Mouse (Mus musculus) brain, adult 2 months (tissue): ENCODE data around the gene Iqch.

Experiments used
- DNase-seq: peaks from one replicate; pipeline ENCODE4 v3.0.0; 2011; ENCODE audit warnings: low read depth, low spot score

The Iqch gene

GRCm38 (mm10) chr9:63495786-63496185 is 106.5 kb downstream of the Iqch start:
- DNase-seq = no peak

- DNase-seq = peak; percentile 38
Observed at GRCm38 (mm10) chr9:63493746-63494145, 108.5 kb downstream of the Iqch start.

DNA sequence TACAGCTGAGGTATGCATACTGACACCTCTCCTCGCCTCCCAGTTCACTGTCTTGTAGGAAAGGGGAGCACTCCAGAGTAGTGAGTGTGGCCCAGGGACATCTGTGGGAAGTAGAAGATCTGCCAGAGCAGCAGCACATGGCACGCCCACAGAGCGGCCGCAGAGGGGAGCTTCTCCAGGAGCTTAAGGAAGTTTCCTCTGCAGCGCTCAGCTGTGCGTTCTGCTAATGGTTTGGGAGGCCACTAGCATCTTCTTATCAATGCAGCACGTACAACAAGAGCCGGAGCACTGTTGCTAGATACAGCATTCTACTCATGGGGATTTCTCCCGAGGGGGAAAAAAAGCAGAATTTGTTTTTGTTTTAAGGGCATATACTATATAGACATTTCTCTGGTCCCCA is 110.0 kb downstream of the Iqch start:
- peak; percentile 37 for DNase-seq

DNA sequence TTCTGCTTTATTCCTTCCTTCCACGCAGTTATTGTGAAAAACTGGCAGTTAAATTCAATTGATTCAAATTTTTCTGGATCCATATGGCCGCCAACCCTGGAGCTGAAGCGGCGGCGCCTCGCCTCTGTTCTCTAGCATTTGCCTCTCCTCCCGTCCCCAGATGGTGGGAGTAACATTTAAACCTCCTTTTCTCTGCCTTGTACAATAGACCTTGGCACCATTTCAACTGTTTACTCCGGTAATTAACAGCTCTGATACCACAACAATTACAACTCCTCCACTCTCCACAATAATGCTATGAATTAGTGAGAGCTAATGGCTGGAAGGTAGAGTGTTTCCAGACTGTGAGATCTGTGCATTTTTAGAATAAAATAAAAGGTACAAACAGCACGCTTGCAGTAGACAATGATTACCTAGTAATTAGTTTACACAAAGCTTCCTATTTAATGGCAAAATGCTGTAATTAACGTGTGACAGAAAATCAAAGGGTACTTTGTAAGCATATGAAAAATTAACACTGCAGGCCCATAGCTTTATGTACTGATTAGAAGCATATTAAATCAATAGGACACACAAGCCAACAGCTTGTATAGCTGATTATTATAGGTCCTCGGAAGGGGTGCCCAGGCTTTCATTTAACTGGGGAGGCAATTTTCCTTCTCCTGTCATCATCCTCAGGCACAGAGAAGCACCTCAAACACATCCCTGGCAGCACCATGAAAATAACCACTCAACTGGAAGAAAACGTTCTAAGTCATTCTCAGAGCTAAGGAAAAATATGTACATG is 111.6 kb downstream of the Iqch start:
- peak; percentile 45 for DNase-seq

GRCm38 (mm10) chr9:63489156-63489555 is 113.1 kb downstream of the Iqch start:
- DNase-seq = no peak

DNA sequence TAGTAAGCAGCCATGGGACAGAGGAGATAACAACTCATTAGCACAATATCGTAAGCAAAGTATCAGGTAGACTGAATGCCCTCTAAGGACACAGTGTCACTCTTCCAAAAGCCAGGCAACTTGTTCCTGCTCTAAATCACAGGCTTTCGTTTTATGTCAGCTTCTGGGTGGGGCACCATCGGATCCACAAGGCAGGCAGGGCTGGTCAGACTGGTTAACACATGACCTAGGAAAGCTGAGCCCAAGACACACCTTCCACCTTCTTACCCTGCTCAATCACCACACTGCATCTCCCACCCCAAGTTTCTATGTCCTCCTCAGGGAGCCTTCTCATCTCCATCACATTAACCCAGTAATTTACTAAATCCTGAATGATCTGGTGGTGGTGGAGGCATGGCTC is 136.7 kb downstream of the Iqch start:
- DNase-seq = no peak

DNA sequence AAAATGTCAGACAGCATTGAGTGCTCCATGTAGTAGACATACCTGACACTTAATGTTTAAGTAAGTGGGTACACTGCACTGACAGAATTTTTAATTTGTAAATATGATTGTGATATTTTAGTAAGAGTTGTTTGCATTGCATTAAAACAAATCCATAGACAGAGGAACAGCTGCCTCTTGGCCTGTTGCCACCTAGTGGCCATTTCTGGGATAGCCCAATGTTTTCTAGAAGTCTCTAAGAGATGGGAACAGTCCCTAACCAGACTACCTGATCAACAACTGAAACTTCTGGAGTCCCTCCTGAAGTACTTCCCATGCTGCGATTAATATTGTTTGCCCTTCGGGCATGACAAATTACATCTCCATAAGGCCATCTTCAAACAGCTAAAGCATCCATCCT is 140.0 kb downstream of the Iqch start:
- peak; percentile 88 for DNase-seq

DNA sequence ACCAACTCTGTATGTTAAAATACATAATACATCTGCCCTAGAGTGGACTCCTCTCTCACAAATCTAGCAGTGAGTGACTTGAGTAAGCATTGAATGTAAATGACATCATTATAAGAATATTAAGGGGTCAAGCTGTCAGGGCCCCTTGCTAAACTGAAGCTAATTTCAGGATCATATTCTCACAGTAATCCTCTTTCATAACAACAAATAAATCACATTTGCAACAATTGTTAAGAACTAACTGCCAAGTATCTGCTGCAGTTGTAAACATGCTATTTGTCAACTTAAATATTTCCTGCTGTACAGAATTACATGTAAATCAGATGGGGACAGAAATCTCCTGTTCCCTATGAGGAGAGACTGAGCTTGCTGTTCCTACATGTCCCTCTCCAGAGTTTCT is 145.9 kb downstream of the Iqch start:
- DNase-seq = no peak

DNA sequence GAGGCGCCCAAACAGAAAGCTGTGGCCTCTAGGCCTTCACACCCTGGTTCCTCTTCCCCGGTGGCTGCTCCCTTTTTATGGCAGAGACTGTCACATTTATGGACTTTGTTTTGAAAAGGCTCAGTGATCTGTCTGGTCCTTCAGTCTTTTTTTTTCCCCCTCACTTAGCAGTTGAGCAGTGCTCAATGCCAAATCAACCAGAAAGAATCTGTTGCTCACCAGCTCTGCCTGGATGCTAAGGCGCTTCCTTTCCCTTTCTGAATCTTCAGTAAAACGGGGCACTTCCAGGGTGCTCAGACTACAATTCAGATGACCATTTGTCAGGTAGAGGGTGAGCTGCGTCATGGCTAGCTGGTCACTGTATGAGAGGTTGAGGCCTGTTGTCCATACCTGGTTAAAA is 148.0 kb downstream of the Iqch start:
- no peak for DNase-seq

DNA sequence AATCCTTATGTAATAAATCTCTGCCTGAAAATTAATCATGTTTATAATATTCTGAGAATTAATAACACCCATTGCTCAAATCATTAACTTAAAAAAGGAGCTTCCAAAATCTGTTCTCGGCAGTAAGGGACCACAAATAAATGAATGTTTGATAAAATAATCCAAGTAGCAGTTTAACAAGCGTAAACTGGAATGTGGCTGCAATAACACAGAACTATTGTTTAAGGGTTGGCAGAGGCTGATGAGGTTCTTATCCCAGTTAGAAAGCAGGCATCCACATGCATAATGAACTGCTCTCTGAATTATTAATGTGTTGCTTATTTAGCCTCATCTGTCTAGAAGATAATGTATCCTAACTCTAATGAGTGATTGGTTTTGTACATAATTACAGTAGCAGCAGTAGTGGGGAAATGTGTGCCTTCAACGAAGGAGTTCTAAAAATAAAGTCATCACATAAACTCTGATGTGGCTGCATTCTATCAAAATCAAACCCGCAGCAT is 151.7 kb downstream of the Iqch start:
- DNase-seq = peak; percentile 7

DNA sequence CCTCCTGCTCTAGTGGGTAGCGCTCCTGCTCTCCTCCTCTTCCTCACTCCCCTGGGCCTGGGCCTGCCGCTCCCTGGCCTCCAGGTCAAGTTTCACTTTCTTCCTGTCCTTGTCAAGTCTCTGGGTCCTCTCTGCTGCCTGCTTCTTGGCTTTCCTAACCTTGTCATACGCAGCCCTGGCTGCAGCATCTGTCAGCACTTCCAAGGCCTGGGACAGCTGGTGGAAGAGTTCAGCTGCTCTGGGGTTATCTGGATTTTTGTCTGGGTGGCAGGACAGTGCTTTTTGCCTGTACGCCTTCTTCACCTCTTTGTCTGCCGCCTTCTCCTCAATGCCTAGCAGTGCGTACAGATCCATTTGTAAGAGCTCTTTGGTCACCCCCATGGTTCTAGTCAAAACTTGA is 158.6 kb downstream of the Iqch start:
- DNase-seq = no peak

GRCm38 (mm10) chr9:63430652-63431051 is 171.6 kb downstream of the Iqch start:
- DNase-seq = no peak

DNA sequence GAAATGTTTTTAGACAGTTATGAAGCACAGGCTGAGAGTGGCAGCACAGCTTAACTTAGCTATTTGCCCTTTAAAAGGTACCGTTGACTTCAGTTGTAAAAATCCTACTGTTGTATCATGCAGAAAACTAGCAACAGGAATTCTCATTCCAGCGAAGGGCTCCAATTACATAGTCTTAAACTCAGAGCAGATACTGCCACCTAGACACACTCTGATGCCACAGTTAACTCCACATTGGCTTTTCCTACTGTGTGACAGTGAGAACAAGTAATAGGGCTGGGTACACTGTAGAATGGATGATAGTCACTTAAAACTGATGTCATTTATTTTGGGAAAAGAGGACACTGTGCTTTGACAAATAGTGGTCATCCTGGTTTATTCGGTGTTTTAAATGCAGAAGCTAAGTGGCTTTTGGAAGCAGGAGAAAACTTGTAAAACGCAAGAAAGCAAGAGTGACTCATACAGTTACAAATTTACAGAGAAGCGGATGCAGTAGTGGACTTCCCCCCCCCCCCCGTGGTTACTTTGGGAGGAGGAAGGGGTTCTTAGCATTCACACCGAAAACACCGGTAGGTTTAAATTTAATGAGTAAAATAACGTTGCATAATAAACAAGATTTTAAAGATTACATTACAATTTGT is 181.1 kb downstream of the Iqch start:
- peak; percentile 67 for DNase-seq

GRCm38 (mm10) chr9:63420396-63420795 is 181.9 kb downstream of the Iqch start:
- DNase-seq = peak; percentile 74

GRCm38 (mm10) chr9:63400176-63400575 is 202.1 kb downstream of the Iqch start:
- DNase-seq = no peak

DNA sequence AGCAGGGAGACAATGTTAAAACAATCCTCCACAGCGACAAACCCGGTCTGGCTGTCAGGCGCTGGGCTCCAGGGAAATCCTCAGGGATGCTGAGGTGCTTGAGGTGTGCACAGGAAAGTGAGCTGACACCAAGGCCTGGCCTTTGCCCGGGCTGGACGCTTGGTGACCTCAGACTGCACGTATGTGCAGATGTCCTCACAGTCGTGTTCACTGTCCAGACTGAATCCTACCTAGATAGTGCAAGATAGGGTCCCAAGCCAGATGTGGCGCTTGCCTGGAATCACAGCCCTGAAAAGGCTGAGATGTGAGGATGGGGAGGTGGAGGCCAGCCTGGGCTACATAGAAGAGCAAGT is 202.9 kb downstream of the Iqch start:
- DNase-seq = no peak

GRCm38 (mm10) chr9:63398611-63399462 is 203.5 kb downstream of the Iqch start, which contains the start of gene 2300009A05Rik:
Gene 2300009A05Rik (minus strand): TSS chr9:63399246.
- peak; percentile 97 for DNase-seq

DNA sequence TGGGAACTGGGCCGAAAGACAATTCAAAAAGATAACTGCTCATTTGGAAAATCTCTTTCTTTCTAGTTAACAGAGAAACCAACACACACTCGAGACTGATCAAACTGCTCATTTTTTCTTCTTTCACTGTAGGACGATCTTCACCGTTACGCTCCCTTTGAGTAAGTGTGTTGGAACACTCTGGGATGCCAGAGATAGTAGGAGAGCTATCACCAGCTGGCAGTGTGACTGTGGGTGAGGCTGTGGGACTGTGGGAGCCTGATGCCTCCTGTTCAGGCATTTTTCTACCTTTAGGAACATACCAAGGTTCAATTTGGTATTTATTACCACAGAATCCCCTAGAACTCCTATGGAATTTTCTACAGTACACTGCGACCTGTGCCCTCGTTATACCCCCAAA is 206.7 kb downstream of the Iqch start:
- peak; percentile 76 for DNase-seq

DNA sequence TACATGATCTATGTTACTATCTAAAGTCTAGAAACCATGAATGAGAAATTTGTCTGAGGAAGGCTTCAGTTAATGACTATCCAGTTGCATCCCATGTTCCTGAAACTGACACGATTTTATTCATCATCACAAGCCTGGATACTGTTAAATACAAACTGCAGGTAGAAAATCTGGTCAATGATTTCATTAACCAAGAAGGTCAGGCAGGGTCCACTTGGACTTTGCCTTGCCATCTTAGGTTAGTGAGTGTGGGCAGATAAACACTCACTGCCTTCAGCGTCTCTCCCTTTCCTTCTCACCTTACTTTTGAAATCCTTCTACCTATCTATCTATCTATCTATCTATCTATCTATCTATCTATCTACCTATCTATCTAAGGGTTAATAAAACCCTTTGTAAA is 211.0 kb downstream of the Iqch start:
- no peak for DNase-seq

DNA sequence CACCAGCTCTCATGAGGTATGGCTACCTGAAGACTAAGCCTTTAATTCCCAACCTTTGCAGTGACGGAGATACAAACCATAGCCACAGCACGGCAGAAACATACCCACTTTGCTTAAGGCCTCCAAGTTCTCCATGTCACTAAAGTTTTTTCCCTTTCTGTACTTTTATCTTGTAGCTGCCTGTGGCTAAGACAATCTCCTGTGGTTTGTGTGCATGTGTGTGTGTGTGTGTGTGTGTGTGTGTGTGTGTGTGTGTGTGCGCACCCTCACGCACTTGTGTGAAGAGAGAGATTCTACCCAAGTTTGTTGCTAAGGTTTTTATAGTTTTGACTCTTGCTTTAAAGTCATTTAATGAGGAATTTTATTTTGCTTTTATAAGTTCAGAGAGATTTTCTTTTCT is 219.5 kb downstream of the Iqch start:
- DNase-seq = no peak

- DNase-seq = no peak
Observed at GRCm38 (mm10) chr9:63380326-63380725, 222.0 kb downstream of the Iqch start.

DNA sequence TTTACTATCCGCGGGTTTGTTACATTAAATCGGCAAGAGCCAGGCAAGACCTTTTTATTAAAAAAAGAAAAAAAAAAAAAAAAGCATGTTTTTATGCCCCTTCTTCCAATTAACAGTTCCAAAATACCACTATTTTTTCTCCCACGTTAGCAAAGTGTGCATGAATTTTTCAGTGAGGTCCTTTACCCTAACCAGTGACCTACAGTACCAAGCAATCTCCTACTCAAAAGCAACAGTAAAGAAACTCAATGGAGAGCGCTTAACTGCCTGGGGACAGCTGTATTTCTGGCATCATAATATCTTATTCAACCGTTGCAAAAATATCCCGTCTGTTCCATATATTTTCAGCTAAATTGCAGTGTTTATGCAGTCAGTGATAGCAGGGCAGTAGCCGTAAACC is 224.1 kb downstream of the Iqch start:
- DNase-seq = peak; percentile 27
